Mouse (Mus musculus): Measurements from ENCODE around the gene Cntnap1.

The Cntnap1 gene

GRCm38 (mm10) chr11:101170354-101170810 lies at the start of gene Cntnap1:
Gene Cntnap1, plus strand, starts transcription at chr11:101170523.
- peak; percentile 83 for DNase-seq

GRCm38 (mm10) chr11:101120545-101121188 lies 49.7 kb upstream of the Cntnap1 start:
- DNase-seq: peak; percentile 51

- peak; percentile 48 for DNase-seq
Observed at GRCm38 (mm10) chr11:101124494-101124893, 45.8 kb upstream of the Cntnap1 start.

GRCm38 (mm10) chr11:101125008-101125407 lies 45.3 kb upstream of the Cntnap1 start:
- DNase-seq: peak; percentile 61

- peak; percentile 29 for DNase-seq
Observed at GRCm38 (mm10) chr11:101127075-101127474, 43.2 kb upstream of the Cntnap1 start.

- peak; percentile 90 for DNase-seq
Observed at GRCm38 (mm10) chr11:101128996-101129577, 41.2 kb upstream of the Cntnap1 start.

- peak; percentile 70 for DNase-seq
Observed at GRCm38 (mm10) chr11:101130056-101130756, 40.1 kb upstream of the Cntnap1 start.

- DNase-seq: peak; percentile 79
Observed at GRCm38 (mm10) chr11:101131187-101131586, 39.1 kb upstream of the Cntnap1 start.

GRCm38 (mm10) chr11:101131701-101132100 lies 38.6 kb upstream of the Cntnap1 start:
- DNase-seq: peak; percentile 47

GRCm38 (mm10) chr11:101133037-101133436 lies 37.3 kb upstream of the Cntnap1 start:
- DNase-seq: peak; percentile 21

GRCm38 (mm10) chr11:101134217-101134865 lies 36.0 kb upstream of the Cntnap1 start:
- peak; percentile 55 for DNase-seq

GRCm38 (mm10) chr11:101137000-101137399 lies 33.3 kb upstream of the Cntnap1 start:
- no peak for DNase-seq

GRCm38 (mm10) chr11:101138536-101139181 lies 31.7 kb upstream of the Cntnap1 start:
- DNase-seq: no peak

- no peak for DNase-seq
Observed at GRCm38 (mm10) chr11:101140164-101140819, 30.0 kb upstream of the Cntnap1 start.

GRCm38 (mm10) chr11:101141088-101141487 lies 29.2 kb upstream of the Cntnap1 start:
- no peak for DNase-seq

GRCm38 (mm10) chr11:101142215-101142967 lies 27.9 kb upstream of the Cntnap1 start:
- no peak for DNase-seq

- DNase-seq: peak; percentile 61
Observed at GRCm38 (mm10) chr11:101143338-101144225, 26.7 kb upstream of the Cntnap1 start.

- no peak for DNase-seq
Observed at GRCm38 (mm10) chr11:101146377-101146776, 23.9 kb upstream of the Cntnap1 start.

- peak; percentile 3 for DNase-seq
Observed at GRCm38 (mm10) chr11:101148751-101149150, 21.6 kb upstream of the Cntnap1 start.

All from cerebellum, adult 11-12 months (tissue).